Mouse (Mus musculus) embryonic fibroblast, embryonic 13.5 days (primary cell): ENCODE measurements around the gene Ltf. TPM values are rescaled to one million over a fixed set of nuclear protein-coding genes. Genes with fewer than 3 reads are reported as not detected.

Experiments
- H3K27ac ChIP-seq: 2 replicates; pipeline ENCODE4 v1.5.1; 2012; ENCODE audit warnings: low read length, control low read depth, inconsistent platforms; ENCODE audit not compliant: insufficient read depth
- H3K4me1 ChIP-seq: 2 replicates; pipeline ENCODE4 v1.6.1; 2011; ENCODE audit warnings: low read length; ENCODE audit not compliant: control insufficient read depth, insufficient read depth
- H3K4me3 ChIP-seq: 2 replicates; pipeline ENCODE4 v1.5.1; 2011; ENCODE audit warnings: mild to moderate bottlenecking, control low read depth, low read length; ENCODE audit not compliant: insufficient read depth
- CTCF ChIP-seq: IDR thresholded peaks from 2 replicates; pipeline ENCODE4 v1.5.1; 2011; ENCODE audit warnings: mild to moderate bottlenecking, control low read depth, low read length, moderate library complexity, borderline replicate concordance; ENCODE audit not compliant: insufficient read depth
- POLR2A ChIP-seq: IDR thresholded peaks from 2 replicates; pipeline ENCODE4 v1.6.1; 2011; ENCODE audit warnings: low read depth, mild to moderate bottlenecking, control low read depth, low read length, moderate library complexity
- polyA plus RNA-seq: library from polyadenylated mRNA; stranded (reverse); fragments of >200 nt; gene quantifications from 2 replicates; pipeline ENCODE4 v1.2.4, GENCODE M21; 2011; ENCODE audit warnings: low read depth; ENCODE audit not compliant: missing spikeins, insufficient read length

Gene Ltf
- polyA plus RNA-seq, 1 experiment: not detected

- no peak overlapping the region for H3K27ac ChIP-seq
- TF ChIP-seq CTCF (no peak), POLR2A (no peak)
- no peak overlapping the region for H3K4me3 ChIP-seq
- no peaks in the 10 kb centered on the region for H3K4me1 ChIP-seq
These were observed 62.7 kb downstream of the Ltf start for GRCm38 (mm10) chr9:111081765-111082164.

DNA sequence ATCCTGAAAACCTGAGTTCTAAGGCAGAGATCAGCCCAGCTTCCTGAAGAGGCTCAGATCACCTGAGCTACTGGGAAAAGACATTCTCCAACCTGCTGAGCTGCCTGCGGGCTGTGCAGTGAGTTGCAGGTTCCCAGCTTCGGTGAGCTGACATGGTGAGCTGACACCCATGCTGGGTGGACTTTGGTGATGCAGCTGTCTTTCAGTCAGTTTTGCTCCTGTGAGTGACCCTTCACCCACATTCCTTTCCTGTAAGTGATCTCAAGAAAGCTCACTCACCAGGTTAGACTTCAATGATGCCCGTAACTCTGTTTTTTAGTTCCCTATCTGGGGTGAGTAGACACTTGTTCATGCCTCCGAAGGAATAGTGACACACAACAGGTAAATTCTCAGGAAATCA is 66.3 kb downstream of the Ltf start:
- no peak overlapping the region for H3K4me3 ChIP-seq
- no peak for TF ChIP-seq POLR2A
- no peak overlapping the region for H3K27ac ChIP-seq
- no peaks in the 10 kb centered on the region for H3K4me1 ChIP-seq

- Histone ChIP-seq H3K4me3 (no peak overlapping the region), H3K4me1 (no peaks in the 10 kb centered on the region), H3K27ac (no peak overlapping the region)
- TF ChIP-seq POLR2A (no peak), CTCF (no peak)
These were observed 67.1 kb downstream of the Ltf start for GRCm38 (mm10) chr9:111086137-111086536.

DNA sequence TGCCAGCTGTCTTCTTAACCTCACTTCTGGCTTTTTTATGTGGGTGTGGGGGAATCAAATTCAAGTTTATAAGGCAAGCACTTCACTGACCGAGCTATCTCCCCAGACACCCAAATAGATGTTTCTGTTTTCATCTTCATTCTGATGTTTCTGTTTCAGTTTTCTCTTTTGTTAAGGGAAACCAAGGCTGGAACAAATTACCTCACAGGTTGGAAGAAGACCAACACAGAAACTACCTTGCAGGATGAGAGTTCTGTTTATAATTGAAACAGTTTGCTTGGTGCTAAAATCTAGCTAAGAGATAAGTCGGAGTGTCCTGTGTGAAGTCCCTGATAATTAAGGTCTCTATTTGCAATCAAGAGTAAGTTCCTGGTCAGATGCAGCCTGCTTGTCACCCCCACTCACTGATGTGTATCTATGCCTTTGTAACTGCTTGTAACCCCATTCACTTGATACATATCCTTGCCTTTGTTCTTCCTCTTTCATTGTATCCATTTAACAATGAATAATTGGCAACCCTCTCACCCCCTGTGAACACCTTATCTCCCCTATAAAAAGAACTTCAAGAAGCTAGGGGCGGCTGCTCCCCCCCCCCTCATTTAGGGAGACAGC is 68.0 kb downstream of the Ltf start:
- no peaks in the 10 kb centered on the region for H3K4me1 ChIP-seq

DNA sequence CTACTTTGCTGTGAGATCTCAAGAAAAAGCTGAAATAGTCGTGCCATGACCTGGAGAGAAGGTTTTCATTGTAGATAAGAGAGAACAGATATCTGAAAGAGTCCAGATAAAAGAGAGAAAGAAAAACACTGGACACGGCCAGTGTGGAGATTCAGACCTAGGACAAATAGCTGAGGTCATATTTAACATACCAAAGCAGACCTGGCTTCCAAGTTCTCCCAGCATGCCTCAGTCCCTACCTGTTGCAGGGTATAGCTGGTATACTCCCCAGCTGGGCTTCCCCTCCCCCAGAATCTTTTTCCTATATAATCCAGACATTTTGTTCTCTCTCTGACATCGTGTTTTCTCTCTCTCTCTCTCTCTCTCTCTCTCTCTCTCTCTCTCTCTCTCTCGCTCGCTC is 68.9 kb downstream of the Ltf start:
- no peak overlapping the region for H3K27ac ChIP-seq
- TF ChIP-seq CTCF: no peak
- TF ChIP-seq POLR2A: no peak
- no peak overlapping the region for H3K4me3 ChIP-seq
- no peaks in the 10 kb centered on the region for H3K4me1 ChIP-seq

More for the DNA sequence above, 68.0 kb downstream of the Ltf start:
- no peak for TF ChIP-seq CTCF
- TF ChIP-seq POLR2A: no peak
- Histone ChIP-seq H3K27ac (no peak overlapping the region), H3K4me3 (no peak overlapping the region)

GRCm38 (mm10) chr9:111088886-111089285 is 69.8 kb downstream of the Ltf start:
- TF ChIP-seq POLR2A (no peak), CTCF (no peak)
- Histone ChIP-seq H3K4me1 (no peaks in the 10 kb centered on the region), H3K4me3 (no peak overlapping the region), H3K27ac (no peak overlapping the region)

Other genes with a start within 250 kb of the Ltf start
- gene Prss42, start 221.1 kb upstream of the Ltf start, polyA plus RNA-seq: not detected in 2 replicates
- not detected in 2 replicates for gene Prss44, start 205.3 kb upstream of the Ltf start, polyA plus RNA-seq
- gene Prss43, start 192.6 kb upstream of the Ltf start, polyA plus RNA-seq: not detected in 2 replicates
- not detected in 2 replicates for gene Prss45, start 184.7 kb upstream of the Ltf start, polyA plus RNA-seq
- gene Prss46, start 174.8 kb upstream of the Ltf start, polyA plus RNA-seq: 0.86 and 1.4 TPM in 2 replicates
- gene Prss50, start 161.3 kb upstream of the Ltf start, polyA plus RNA-seq: not detected in 2 replicates
- 3.5 and 7.1 TPM in 2 replicates for gene Als2cl, start 139.4 kb upstream of the Ltf start, polyA plus RNA-seq
- gene Tmie, start 139.2 kb upstream of the Ltf start, polyA plus RNA-seq: 0.28 and 0.56 TPM in 2 replicates
- gene Fam240a, start 102.4 kb upstream of the Ltf start, polyA plus RNA-seq: not detected in 2 replicates
- gene Tdgf1, start 73.1 kb upstream of the Ltf start, polyA plus RNA-seq: not detected in 2 replicates
- gene Lrrc2, start 67.7 kb upstream of the Ltf start, polyA plus RNA-seq: not detected in 2 replicates
- not detected in 2 replicates for gene Rtp3, start 28.7 kb upstream of the Ltf start, polyA plus RNA-seq
- not detected in 2 replicates for gene Ccrl2, start 38.2 kb downstream of the Ltf start, polyA plus RNA-seq
- 39.2 and 41.3 TPM in 2 replicates for gene Lrrfip2, start 98.3 kb downstream of the Ltf start, polyA plus RNA-seq